Mouse (Mus musculus) thymus, postnatal 4 days (tissue): Measurements from ENCODE around the gene Lrrc75a.

Source experiments
- DNase-seq: peaks from one replicate; pipeline ENCODE4 v3.0.0; 2021

The Lrrc75a gene

DNA sequence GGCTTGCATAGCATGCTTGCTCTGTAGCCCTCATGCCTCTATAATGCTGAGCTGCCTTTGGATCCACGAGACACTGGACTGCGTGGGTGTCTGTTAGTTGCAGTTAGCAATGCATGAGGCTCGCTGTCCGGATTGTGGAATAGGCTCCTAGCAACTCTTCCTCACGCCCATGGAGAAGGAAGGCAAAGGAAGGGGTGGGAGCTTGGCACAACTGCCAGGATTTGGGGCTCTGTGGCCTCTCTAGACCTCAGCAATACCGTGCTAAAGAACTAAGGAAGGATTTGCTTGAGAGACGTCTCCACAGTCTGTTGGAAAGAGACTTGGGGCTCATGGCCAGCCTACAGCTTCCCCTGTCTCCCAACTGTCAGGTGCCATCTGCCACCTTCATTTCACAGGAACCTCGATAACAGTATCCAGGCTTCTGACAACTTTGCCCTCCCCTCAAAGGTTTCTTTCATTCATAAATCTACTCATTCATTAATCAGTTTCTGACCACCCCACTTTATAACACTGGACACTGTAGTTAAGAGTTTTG is 33.4 kb downstream of the Lrrc75a start:
- no peak for DNase-seq

DNA sequence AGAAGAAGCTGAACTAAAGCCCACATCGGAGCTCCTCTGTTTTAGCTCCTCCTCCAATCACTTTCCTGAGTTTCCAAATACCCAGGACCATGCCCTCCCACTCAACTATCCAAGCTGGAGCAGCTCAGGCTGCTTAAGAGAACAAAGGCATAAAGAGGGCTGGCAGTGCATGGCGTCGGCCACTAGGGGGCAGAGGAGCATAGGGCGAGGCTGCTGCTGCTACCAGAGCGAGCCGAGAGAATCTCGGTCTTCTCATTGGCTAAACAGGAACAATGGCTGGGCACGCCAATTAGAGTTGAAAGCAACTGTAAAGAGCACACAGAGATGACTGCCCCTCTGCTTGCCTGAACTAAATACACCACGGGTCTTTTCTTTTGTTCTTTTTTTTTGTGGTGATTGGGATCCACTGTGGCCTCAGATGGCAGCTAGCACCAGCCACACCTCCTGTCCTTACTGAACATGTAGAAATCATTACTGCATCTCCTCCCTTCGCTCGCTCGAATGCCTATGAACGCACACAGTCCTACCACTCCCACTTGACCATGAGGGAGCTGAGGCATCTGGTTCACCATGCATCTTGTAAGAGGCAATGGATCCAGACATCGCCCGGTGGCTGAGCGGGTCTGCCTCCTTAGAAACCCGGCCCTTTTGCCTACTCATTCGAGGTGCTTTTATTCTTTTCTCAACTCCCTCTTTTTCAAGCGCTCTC is 34.5 kb downstream of the Lrrc75a start:
- peak; percentile 95 for DNase-seq

DNA sequence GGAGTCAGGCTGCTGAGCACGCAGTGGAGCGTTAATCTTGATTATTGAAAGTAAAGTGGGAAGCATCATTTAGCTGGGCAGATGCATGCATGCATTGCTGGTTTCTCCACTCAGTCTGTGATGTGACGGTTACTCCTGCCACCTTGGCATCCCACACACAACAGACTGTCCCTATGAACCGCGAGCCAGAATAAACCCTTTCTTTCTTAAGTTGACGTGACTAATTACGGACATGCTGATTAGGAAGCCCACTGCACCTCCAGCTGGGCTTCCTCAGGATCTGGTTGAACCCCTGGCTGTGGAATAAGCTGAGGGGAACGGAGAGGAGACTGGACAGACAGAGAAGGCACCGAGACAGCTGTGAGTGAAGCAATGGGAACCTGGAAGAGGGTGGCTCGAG is 35.7 kb downstream of the Lrrc75a start:
- no peak for DNase-seq

DNA sequence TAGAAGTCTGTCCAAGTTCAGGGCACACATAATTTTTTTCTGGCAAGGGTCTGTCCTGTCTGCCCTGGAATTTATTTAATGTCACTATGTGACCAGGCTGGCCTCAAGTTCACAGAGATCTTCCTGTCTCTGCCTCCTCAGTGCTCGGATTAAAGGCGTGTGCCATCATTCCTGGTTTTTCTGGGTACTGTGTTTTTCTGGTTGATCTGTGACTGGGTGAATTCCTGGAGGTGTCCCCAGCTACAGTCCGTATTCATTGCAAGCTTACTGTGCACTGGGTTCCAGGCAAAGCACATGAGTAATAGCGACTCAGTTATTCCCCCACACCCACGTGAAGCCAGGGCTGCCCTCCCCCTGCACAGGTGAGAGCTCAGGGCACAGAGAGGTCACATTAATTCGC is 38.0 kb downstream of the Lrrc75a start:
- no peak for DNase-seq

DNA sequence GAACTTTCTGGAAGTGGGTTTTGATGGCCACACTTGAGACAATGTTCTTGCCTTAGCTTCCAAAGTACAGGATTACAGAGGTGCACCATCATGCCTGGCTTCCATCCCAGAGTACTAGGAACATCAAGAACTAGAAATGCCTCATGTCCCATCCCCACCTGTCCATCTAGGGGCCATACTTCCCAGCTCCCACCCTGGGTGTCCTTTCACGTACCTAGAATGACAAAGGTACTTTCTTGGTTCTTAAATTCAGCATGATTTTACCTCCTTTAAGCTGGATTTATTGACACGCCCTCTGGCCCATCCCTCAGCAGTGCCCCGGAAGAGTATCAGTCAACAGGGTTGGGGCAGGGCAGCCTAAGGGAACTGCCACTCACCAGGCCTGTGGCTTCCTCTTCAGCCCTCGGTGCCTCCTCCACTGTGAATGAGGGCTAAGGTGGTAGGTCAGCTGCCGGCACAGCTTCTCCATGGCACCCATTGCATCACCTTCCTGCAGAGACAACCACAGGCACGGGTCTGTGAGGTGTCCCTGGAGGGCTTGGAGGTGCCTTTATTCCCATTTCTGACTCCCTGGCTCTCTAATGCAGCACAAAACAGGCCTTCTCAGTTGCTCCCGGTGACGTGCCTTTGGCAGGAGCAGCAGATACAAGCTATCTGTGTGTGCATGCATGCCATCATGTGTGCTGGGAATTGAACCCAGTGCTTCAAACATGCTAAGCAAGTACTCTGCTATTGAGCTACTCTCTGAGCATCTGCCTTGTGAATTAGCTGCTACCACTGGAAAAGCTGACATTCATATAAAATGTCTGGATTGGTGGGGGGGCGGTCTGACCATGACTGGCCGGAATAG is 39.3 kb downstream of the Lrrc75a start:
- DNase-seq, result no peak

DNA sequence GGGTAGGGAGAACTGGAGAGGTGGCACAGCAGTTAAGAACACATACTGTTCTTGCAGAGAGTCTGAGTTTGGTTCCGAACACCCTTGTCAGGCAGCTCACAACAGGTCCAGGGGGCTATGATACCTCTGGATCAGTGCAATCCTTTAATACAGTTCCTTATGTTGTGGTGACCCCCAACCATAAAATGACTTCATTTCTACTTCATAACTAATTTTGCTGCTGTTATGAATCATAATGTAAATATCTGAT is 40.4 kb downstream of the Lrrc75a start:
- no peak for DNase-seq

DNA sequence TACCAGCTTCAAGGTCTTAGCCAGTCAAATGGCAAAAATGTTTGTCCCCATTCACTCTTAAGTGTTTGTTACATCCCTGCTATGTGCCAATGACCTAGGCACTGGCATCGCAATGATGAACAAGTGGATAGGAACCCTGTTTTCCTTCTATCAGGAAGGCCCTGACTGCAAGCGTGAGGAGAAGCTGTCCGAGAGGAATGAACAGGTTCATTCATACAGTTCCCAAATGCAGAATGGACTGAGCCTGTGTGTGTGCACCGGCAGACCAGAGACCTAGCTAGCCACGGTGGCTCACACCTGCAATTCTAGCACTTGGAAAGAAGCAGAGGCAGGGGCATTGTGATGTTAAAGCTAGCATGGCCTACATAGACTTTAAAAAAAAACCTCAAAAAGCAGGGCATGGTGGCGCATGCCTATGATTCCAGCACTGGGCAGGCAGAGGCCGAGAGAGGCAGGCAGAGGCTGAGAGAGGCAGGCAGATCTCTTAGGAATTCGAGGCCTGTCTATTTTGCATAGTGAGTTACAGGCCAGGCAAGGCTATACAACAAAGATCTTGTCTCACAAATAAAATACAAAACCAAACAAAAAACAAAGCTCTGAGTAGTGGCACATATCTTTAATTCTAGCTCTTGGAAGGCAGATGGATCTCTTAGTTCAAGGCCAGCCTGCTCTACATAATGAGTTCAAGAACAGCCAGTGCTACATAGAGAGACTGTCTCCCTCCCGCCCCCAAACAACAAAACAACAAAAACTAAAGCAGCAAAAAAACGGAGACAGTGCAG is 41.0 kb downstream of the Lrrc75a start:
- no peak for DNase-seq

DNA sequence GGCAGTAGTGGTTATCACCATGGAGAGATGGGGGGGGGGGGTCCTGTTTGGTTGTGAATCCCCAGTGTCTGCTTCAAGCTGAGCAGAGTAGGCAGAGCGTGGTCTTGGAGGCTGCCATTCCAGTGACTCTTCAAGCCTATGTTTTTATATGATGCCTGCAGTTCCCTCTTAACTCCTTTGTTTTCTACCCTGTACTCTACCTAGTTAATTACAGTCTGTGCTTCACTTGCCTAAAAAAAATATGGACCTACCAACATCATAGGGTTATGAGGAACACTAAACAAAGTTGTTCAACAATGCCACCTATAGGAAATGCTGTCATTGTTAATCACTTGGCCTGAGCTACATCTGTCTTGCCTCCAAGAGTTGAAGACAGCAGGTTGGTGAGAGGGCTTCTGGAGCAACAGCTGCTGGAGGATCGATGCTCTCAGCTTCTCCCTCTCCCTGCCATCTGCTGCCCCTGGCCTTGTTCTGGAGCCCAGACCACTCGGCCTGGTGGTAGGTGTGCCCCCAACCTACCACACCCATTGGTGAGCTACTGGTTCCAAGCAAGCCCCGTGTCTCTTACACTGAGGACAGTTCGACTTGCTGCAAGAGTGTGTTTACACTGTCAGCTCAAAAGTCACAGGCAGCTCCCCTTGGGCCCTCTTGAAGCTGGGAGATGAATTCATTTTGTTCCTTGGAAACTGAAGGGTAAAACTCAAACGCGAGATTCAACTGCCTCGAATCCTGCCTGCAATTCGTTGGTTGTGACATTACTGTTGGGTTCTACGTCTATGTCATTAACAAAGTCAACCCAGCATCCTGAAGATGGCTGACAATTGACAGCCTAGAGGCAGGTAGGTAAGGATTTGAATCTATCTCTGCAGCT is 41.8 kb downstream of the Lrrc75a start:
- no peak for DNase-seq

DNA sequence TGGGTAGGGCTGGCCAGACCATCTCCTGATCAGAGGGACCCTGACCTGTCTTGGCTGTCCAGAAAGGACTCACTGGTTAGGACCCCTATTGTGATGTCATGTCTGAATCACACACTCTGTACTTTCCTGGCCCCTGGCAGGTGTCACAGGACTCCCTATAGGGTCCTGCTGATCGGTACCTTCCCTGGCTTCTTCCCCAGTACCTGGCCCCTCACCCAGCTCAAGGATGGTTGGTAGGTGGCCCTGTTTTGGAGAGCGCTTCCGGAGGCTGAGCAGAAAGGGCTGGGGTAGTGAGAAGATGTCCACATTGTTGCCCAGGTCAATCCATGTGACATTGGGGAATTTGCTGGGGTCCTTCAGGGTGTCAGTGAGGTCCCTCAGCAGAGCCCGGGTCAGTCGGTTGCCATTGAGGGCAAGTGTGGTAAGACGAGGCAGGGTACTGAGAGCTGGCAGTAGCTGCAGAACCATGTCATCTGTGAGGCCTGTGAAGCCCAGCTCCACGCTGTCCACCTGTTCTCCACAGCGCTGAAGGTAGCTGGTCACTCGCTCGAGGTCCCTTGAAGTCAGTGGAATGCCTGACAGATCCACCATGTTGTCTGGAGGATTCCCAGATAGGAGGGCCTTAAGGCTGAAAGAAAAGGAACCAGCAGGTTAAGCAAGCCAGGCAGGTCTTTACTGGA is 42.6 kb downstream of the Lrrc75a start:
- no peak for DNase-seq

DNA sequence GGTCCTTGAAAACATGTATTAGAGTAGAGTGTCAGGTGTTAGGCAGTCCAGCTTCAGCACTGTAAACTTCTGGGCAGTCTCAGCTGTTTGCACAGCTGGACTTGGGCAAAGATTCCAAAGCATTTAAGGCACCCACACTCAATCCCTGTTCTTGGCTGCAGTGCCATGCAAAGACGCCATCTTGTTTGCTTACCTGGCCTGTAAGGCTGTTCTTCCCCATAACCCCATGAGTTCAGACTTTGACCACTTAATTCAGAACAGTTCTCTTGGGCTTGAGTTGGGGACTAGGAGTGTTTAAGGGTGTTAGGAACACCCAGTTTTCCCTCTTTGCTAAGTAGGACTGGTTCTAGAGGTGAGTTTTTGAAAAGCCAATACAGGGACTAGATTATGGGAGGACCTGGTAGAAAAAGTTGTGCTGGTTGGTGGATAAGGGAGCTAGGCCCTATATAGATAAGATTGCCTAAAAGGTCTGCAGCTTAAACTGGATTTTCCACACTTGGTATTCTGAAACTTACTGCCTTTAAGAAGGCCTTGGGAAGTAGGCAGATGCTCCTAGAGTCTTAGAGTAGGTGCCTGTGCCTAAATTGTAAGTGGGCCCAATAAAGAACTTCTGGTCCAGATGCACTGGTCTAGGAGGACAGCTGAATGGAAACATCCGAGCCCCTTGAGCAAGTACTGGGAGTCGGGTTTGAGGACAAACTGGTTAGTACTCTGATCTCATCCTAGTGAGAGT is 43.3 kb downstream of the Lrrc75a start:
- DNase-seq, result no peak

DNA sequence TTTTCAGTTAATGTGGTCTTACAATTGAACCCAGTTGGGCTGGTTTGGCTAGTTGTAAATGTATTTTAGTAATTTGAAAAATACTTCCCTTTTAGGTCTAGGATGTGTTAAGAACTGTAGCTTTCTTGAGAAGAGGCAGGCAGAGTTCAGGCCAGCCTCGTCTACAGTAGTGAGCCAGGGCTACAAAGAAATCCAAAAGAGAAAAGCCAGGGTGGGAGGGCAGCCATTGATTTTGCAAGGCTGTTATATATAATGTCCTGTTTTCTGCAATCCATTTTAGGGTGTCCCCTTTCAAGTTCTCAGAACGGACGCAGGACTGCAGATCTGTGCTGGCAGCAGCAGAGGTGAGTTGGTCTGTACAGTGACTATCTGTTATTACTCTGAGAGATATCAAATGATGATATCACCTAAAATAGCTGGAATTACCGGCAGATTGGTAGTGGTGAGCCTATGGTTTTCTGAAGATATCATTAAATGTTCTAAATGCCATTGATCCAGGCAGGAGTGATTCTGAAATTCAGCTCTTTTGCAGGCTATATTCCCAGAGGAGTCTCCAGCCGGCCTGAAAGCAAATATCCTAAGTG is 44.1 kb downstream of the Lrrc75a start:
- DNase-seq, result no peak

DNA sequence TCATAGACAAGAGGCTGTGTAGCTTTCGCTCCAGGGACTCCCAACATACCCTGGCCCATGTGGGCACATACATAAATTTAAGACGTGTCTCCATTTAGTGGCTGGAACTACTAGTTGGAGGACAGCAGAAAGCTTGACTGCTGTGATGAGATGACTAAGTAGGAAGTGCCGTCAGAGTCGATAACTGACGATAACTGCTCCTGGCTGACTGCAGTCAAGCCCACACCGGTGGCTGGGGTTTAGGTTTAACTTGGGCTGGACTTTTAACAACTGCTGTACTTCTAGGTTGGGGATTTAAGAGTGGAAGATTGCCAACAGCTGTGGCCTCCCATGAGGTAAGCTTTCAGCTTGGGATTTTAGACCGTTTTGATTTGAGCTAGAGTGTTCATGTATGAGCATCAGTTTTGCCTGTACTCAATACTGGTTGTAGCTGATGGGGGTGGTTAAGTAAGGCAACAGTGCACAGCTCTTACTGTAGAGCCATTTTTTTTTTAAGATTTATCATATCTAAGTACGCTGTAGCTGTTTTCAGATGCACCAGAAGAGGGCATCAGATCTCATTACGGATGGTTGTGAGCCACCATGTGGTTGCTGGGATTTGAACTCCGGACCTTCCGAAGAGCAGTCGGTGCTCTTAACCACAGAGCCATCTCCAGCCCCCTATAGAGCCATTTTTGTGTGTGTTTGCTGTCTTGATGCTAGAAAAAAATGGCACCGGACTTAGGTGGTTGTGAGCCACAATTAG is 44.8 kb downstream of the Lrrc75a start:
- peak; percentile 45 for DNase-seq

DNA sequence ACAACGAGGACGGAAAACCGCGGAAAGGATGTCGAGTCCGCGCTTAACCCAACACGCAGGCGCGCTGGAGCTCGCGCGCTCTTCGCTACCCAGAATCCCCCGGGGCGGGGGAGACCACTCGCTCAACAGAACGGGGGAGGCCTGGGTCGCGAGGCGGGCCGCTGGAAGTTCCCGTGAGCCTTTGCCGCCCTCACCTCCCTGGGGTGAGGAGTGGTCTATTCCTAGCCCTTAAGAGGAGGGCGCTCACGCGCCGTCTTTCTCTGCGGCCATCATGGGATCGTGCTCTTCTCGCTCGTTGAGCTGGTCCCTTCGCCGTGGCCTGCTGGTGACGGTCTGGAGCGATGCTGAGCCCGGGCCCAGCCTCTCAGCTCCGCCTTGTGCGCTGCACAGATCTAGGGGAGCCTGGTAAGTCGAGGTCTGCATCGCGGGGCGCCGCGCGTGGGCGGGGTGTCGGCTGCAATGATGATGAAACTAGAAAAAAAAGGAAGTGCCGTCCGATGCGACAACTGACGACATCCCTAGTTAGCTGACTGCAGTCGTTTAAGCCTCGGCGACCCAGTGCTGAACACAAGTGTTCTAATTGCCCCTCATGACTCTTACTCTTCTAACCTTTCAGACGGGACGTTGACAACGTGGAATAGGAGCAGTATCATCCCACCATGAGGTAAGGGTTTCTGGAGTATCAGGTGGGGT is 45.6 kb downstream of the Lrrc75a start:
- peak; percentile 97 for DNase-seq

DNA sequence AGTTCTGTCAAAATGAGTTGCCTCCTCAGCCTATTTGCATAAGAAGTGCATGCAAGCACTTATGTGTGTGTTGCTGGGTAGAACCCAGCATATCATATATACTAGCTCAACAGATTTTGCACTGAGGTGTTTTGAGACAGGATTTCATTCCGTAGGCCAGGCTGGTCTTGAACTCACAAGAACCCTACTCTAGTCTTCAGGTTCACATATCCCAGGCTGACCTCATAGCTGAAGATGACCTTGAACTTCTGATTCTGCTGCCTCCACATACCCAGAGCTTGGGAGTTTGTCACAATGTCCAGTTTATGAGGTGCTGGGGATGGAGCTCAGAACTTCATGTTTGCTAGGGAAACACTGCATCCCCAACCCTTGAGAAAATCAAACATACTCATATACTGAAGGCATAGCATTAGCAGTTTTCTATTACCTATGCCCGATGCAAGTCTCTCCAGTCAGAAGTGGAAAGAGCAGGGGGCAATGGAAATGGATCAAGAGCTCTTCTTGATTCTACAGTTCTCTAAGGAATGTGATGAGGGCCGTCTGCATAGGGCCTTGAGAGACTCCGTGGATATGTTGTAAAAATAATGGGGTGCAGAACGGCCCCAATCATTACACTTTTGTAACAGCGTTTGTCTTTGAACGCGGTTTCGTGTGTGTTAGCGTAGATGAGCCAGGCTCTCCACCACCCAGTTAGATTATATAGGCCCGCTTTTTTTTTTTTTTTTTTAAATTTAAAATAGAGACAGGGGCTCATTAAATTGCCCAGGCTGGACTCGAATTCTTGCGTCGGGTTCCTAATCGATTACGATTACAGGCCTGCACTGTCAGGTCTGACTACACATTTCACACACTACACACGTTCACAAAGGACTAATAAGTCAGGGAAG is 46.3 kb downstream of the Lrrc75a start:
- no peak for DNase-seq

DNA sequence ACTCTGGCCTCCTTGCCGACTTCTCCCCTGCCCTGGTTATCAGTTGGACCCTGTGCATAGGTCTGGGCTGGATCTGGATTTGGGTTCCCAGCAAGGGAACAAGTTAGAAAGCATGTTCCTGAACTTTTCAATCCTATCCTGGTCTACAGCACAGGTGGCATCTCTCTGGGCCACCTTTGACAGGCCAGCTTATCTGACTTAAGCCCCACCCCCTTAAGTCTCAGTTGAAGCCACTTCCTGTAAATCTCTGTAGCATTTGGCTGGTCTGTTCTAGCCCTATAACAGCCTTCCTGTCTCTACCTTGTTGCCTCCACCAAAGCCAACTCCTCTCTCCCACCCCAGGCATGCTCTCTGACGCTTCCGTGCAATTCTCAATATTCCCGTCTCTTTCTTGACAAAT is 49.8 kb downstream of the Lrrc75a start:
- DNase-seq, result no peak

DNA sequence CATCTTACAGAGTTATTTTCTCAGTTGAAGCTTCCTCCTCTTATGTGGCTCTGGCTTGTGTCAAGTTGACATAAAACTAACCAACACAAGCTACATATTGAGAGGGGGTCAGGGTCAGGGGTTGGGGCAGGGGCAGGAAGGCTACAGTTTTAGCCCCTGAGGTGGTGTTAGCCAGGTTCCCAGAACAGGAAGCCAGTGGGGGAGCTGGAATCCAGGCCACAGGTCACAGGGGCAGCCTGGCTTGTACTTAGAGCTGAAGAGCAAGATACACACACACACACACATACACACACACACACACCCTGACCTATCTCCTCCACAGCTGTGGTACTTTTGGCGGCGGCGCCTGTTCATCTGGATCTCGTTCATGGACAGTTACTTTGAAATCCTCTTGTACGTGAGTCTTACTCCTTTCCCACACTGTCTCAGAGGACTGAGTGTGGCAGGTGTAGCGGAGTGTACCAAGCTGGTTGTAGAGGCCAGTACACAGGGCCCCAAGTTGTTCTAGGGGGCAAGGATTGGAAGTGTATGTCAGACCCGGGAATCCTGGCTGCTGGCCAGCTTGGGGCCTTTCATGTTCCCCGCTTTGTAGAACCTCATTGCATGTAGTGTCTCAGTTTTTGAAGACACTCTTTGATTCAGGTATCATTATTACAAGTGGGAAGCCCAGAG is 56.3 kb downstream of the Lrrc75a start:
- no peak for DNase-seq

DNA sequence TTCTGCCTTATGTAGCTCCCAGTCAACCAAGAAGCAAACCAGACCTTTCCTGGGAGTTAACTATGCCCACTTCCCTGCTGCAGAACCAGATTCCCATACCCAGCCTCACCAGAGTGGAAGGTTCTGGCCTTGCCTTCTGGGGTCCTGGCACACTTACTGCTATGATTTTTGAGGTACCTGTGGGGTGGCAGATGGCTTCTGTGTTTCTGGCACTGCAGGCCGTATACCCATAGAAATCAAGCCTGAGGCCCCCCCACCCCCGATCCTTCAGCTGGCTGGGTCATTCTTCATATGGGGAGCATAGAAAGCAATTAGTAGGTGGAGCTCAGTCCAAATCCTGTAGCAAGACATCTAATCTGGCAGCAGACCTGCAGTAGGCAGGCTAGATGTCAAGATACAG is 57.3 kb downstream of the Lrrc75a start:
- DNase-seq, result no peak

DNA sequence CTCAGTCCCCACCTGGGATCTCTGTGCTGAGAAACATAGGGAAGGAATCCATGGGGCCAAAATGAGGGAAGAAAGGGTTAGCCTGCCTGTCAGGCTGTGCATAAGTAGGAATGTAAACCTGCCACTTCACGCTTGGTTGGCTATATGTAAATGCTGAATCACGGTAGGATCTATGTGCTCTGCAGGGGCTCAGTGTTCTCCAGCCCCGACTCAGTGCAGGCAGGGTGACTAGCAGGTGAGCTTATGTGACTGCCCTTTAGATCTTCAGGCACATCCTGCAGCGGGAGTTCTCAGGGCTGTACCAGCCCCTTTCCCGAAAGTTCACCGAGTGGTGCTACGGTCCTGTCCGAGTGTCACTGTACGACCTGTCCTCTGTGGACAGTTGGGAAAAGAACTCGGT is 58.9 kb downstream of the Lrrc75a start:
- DNase-seq, result no peak
